Mouse (Mus musculus): Measurements from ENCODE around the gene Svop. TPM values are rescaled to one million over a fixed set of nuclear protein-coding genes. Genes with fewer than 3 reads are reported as not detected.
A peak's percentile ranks its signal among the peaks of the same experiment; 100 is the strongest.

Gene Svop
- total RNA-seq, 2 experiments from 2014 or later, result 187 to 192 TPM

DNA sequence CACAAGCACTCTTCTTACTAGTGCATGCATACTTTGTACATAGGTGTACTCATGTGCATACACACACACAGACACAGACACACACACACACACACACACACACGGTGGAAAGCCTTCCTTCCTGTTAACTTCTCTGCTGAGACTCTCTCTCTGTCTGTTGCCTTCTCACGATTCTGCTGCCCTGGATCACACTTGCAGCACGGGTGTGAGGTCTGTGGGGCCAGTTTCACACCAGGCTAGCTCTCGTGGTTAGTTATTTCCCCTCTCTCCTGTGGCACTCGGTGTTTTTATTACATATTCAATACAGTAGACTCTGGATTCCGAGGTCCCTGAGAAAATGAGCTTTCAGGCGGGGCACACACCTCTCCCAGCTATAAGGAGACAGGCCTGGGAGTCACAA lies 25.2 kb upstream of the Svop start:
- intact Hi-C loops (cut with DNase I), result no loop called here
- DNase-seq (ENCODE audit: low spot score in 2 of 2), result no peak

GRCm38 (mm10) chr5:114115030-114115429 lies 23.7 kb upstream of the Svop start:
- no peak for DNase-seq (ENCODE audit: low spot score in 2 of 2)
- intact Hi-C loops (cut with DNase I), result no loop called here

GRCm38 (mm10) chr5:114113334-114113733 lies 22.0 kb upstream of the Svop start:
- intact Hi-C loops (cut with DNase I), result no loop called here
- no peak for DNase-seq (ENCODE audit: low spot score in 2 of 2)

DNA sequence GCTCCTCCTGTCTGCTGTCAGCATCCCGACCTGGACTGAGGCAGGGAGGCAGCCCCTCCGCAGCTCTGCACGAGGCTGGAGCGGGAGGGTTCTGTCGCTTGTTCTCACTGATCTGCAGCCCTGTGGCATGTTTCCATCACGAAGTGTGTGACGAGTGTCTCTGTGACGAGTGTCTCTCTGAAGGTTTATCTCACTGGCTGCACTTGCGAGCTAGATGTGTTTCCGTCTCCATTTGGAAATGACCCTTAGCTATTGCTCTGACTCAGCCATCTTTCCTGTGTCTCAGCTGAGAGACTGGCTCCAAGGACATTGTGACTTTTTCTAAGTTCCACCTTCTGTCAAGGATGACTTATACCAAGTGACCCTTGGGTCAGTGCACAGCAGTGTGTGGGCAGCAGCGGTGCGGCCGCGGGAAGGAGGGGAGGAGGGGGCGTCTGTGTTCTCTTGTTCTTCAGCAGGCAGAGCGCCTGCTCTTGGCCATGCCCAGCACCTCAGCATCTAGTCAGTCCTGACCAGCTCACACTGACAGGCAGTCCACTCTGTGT lies 15.1 kb upstream of the Svop start:
- DNase-seq (ENCODE audit: low spot score in 2 of 2), result no peak
- intact Hi-C loops (cut with DNase I), result no loop called here

DNA sequence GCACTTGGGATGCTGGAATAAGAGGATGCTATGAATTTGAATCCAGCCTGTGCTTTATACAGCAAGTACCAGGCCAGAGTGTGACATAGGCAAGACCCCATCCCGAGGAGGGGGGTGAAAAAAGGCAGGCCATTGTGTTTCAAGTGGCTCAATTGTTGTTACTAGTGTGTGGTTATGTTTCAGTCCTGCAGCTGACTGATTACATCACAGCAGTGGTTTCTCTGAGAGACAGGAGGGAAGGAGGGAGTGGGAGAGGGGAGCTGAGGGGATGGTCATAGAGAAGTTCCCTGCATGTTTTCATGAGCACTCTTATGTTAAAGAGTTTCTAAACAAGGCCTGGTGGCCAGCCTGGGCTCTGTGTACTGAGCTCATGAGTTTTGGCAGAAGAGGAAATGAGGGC lies 11.4 kb upstream of the Svop start:
- intact Hi-C loops (cut with DNase I), result loop anchor here (5.0 kb wide), 1 partner anchor 51 kb away; no protein-coding TSS in a partner anchor
- no peak for DNase-seq (ENCODE audit: low spot score in 2 of 2)

- no peak for DNase-seq (ENCODE audit: low spot score in 2 of 2)
- intact Hi-C loops (cut with DNase I), result loop anchor here (5.0 kb wide), 1 partner anchor 50 kb away; no protein-coding TSS in a partner anchor
Measured at GRCm38 (mm10) chr5:114101873-114102272, 10.5 kb upstream of the Svop start.

GRCm38 (mm10) chr5:114100390-114101099 lies 9.2 kb upstream of the Svop start:
- DNase-seq (ENCODE audit: low spot score in 2 of 2), result no peak

DNA sequence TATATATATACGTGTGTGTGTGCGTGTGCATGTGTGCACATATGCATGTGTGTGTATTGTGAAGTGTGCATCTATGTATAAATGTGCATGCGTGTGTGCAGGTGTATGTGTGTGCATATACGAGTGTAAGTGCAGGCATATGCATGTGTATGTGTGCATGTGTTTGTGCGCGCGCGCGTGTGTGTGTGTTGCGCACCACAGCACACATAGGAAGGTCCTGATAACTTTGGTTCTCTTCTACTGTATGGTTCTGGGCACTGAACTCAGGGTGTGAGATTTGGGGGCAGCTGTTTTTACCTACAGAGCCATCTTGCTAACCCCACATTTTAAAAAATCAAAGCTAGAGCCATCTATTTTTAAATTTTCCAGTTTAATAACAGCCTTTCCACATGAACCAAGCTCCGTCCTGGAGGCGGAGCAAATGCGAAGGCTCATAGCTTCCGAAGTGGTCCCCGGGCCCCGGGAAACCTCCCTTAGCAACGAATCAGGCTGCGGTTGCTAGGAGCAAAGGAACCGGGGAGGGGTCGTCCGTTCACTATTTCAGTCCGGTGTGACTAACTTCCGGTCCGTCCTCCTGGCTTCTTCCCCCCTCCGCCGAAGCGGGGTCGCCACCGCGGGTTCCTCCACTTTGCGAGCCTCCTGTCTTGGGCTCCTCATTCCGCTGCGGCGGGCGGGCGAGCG lies 8.5 kb upstream of the Svop start:
- DNase-seq (ENCODE audit: low spot score in 2 of 2), result peak; percentile 92 to 96
- intact Hi-C loops (cut with DNase I), result loop anchor here (5.0 kb wide), 1 partner anchor 48 kb away; no protein-coding TSS in a partner anchor

More at GRCm38 (mm10) chr5:114100390-114101099, 9.2 kb upstream of the Svop start:
- intact Hi-C loops (cut with DNase I), result loop anchor here (5.0 kb wide), 1 partner anchor 48 kb away; no protein-coding TSS in a partner anchor

- DNase-seq (ENCODE audit: low spot score in 2 of 2), result peak in 1 of 2 experiments; percentile 25
- intact Hi-C loops (cut with DNase I), result loop anchor here (5.0 kb wide), 1 partner anchor 98 kb away; the partner anchor contains the start of gene Ssh1
Measured at GRCm38 (mm10) chr5:114090421-114091013, 853 bp downstream of the Svop start.

DNA sequence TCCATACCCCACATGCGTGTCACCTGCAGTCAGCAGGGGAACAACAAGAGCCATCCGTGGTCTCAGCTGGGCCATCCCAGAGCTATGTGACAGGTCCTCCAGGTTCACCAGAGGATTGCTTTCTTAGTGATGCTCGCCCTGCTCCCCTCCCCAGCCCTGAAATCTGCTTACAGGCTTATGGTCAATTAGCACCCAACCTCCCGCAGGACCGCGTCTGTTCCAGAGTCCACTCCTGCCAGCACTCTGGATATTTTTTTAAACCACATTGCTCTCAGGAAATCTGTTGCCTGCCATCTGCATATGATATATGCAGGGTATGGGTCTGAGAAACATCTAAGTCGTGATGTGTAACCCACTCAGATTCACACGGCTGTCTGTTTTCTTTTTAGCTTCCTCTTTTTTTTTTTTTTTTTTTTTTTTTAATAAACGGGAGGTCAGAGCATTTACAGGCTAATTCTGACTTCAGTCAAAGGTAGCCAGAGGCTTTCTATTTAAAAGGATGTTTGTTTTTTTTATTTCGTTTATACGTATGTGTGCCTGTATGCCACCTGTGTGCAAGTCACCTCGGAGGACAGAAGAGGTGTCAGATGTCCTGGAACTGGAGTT lies 3.4 kb downstream of the Svop start:
- intact Hi-C loops (cut with DNase I), result no loop called here
- DNase-seq (ENCODE audit: low spot score in 2 of 2), result peak in 1 of 2 experiments; percentile 82

GRCm38 (mm10) chr5:114085501-114085900 lies 5.9 kb downstream of the Svop start:
- DNase-seq (ENCODE audit: low spot score in 2 of 2), result no peak
- intact Hi-C loops (cut with DNase I), result no loop called here

GRCm38 (mm10) chr5:114077009-114077408 lies 14.4 kb downstream of the Svop start:
- DNase-seq (ENCODE audit: low spot score in 2 of 2), result no peak
- intact Hi-C loops (cut with DNase I), result no loop called here

GRCm38 (mm10) chr5:114072262-114072661 lies 19.1 kb downstream of the Svop start:
- DNase-seq (ENCODE audit: low spot score in 2 of 2), result no peak
- intact Hi-C loops (cut with DNase I), result no loop called here

DNA sequence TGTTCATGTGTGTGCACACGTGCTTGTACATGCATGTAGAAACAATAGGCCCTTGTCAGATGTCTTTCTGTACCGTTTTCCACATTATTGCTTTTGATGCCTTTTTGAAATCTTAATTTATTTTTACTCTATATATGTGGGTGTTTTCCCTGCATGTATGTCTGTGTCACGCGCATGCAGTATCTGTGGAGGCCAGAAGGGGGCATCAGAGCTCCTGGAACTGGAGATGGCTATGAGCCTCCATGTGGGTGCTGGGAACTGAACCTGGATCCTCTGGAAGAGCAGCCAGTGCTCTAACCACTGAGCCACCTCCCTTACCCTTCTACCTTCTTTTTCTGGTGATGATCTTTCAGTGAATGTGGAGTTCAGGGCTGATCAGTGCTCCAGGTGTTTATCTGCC lies 20.5 kb downstream of the Svop start:
- no peak for DNase-seq (ENCODE audit: low spot score in 2 of 2)
- intact Hi-C loops (cut with DNase I), result no loop called here

GRCm38 (mm10) chr5:114067982-114068381 lies 23.4 kb downstream of the Svop start:
- intact Hi-C loops (cut with DNase I), result no loop called here

DNA sequence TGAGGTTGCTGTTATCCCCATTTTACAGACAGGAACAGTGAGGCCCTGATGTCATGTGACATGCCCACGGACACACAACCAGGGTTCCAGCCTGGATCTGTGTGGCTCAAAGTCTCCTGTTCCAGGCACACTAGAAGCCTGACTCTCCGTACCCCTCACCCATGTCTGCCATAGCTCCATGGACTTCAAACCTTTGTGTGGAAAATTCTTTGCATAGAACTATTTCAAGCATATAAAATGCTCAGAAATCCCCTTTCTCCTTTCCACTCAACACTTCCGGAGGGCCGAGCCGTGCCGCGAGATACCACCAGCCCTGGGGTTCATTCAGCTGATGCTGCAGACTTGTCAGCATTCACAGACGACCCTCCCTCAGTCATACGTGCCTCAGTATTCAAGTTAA lies 23.8 kb downstream of the Svop start:
- DNase-seq (ENCODE audit: low spot score in 2 of 2), result no peak
- intact Hi-C loops (cut with DNase I), result no loop called here

More at GRCm38 (mm10) chr5:114067982-114068381, 23.4 kb downstream of the Svop start:
- DNase-seq (ENCODE audit: low spot score in 2 of 2), result no peak

- no peak for DNase-seq (ENCODE audit: low spot score in 2 of 2)
Measured at GRCm38 (mm10) chr5:114066601-114067000, 24.8 kb downstream of the Svop start.

DNA sequence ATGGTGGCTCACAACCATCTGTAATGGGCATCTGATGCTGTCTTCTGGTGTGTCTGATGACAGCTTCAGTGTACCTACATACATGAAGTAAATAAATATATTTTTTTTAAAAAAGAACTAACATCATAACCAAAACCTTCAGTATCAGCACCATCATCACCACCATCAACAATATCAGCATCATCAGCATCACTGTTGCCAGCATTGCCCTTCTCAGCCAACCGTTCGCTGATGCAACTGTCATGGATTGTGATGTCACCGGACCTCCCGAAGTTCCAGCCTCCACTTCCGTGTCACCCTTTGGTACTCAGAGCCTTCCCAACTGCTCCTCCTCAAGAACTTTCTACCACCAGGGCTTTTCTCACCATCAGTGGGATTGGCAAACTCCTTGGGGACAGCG lies 26.2 kb downstream of the Svop start, which contains the start of gene Usp30:
TSS of gene Usp30 (plus strand) at position 301 of the 400 bp plus-strand sequence.
- intact Hi-C loops (cut with DNase I), result no loop called here
- DNase-seq (ENCODE audit: low spot score in 2 of 2), result no peak

More at GRCm38 (mm10) chr5:114066601-114067000, 24.8 kb downstream of the Svop start:
- intact Hi-C loops (cut with DNase I), result no loop called here

GRCm38 (mm10) chr5:114063958-114064357 lies 27.4 kb downstream of the Svop start:
- intact Hi-C loops (cut with DNase I), result no loop called here
- DNase-seq (ENCODE audit: low spot score in 2 of 2), result no peak

- intact Hi-C loops (cut with DNase I), result no loop called here
- DNase-seq (ENCODE audit: low spot score in 2 of 2), result no peak
Measured at GRCm38 (mm10) chr5:114061675-114062074, 29.7 kb downstream of the Svop start.
